Mouse (Mus musculus): ENCODE data around the gene Dhx57. TPM values are rescaled to one million over a fixed set of nuclear protein-coding genes. Genes with fewer than 3 reads are reported as not detected.
A peak's percentile ranks its signal among the peaks of the same experiment; 100 is the strongest.

The Dhx57 gene
- 45.7 and 47.2 TPM in 2 replicates for polyA plus RNA-seq (2015; fragmentation: Nextera tagmentation; extraction: Ambion mirVana)

GRCm38 (mm10) chr17:80290074-80290657 is at the start of gene Dhx57, which contains the start of gene Morn2:
TSS of gene Dhx57 (minus strand) at chr17:80290476.
TSS of gene Morn2 (plus strand) at chr17:80290203.
- H3K36me3 ChIP-seq = no peaks in the 10 kb centered on the region
- H3K4me2 ChIP-seq = peak within 1 kb of the TSS; percentile 67
- WGBS = 1% methylated on average over 35 of the region's 35 CpGs
- H3K4me1 ChIP-seq (replicated peaks) = peaks cover 17% of the 10 kb centered on the region
- peak; percentile 99 for ATAC-seq (ENCODE audit: low read depth)
- H3K9ac ChIP-seq = peak within 1 kb of the TSS; percentile 96
- H3K27me3 ChIP-seq = no peaks in the 10 kb centered on the region
- H3K9me3 ChIP-seq = no peaks in the 10 kb centered on the region
- H3K4me3 ChIP-seq = peak within 1 kb of the TSS; percentile 99
- peak within 1 kb of the TSS; percentile 93 for H3K27ac ChIP-seq (replicated peaks)

- Histone ChIP-seq H3K4me1 (replicated peaks) (no peaks in the 10 kb centered on the region), H3K4me2 (no peak overlapping the region), H3K36me3 (no peaks in the 10 kb centered on the region), H3K9ac (no peak overlapping the region), H3K27ac (replicated peaks) (no peak overlapping the region), H3K9me3 (no peaks in the 10 kb centered on the region), H3K4me3 (no peak overlapping the region), H3K27me3 (no peaks in the 10 kb centered on the region)
- WGBS = 77% methylated on average over 2 of the region's 2 CpGs
- no peak for ATAC-seq (ENCODE audit: low read depth)
These were observed 42.1 kb upstream of the Dhx57 start for GRCm38 (mm10) chr17:80332386-80332785.

GRCm38 (mm10) chr17:80326431-80326830 is 36.2 kb upstream of the Dhx57 start:
- Histone ChIP-seq H3K4me2 (no peak overlapping the region), H3K9ac (no peak overlapping the region), H3K4me3 (no peak overlapping the region), H3K4me1 (replicated peaks) (no peaks in the 10 kb centered on the region), H3K27ac (replicated peaks) (no peak overlapping the region), H3K36me3 (no peaks in the 10 kb centered on the region), H3K27me3 (no peaks in the 10 kb centered on the region), H3K9me3 (no peaks in the 10 kb centered on the region)
- ATAC-seq (ENCODE audit: low read depth) = no peak
- WGBS = 73% methylated on average over 3 of the region's 3 CpGs

GRCm38 (mm10) chr17:80325456-80325855 is 35.2 kb upstream of the Dhx57 start:
- Histone ChIP-seq H3K27me3 (no peaks in the 10 kb centered on the region), H3K27ac (replicated peaks) (no peak overlapping the region), H3K4me2 (no peak overlapping the region), H3K9me3 (no peaks in the 10 kb centered on the region), H3K4me1 (replicated peaks) (no peaks in the 10 kb centered on the region), H3K9ac (no peak overlapping the region), H3K36me3 (no peaks in the 10 kb centered on the region), H3K4me3 (no peak overlapping the region)
- no peak for ATAC-seq (ENCODE audit: low read depth)
- 87% methylated on average over 4 of the region's 5 CpGs for WGBS

GRCm38 (mm10) chr17:80324521-80324920 is 34.2 kb upstream of the Dhx57 start:
- Histone ChIP-seq H3K9me3 (no peaks in the 10 kb centered on the region), H3K4me3 (no peak overlapping the region), H3K27ac (replicated peaks) (no peak overlapping the region), H3K36me3 (no peaks in the 10 kb centered on the region), H3K4me1 (replicated peaks) (no peaks in the 10 kb centered on the region), H3K4me2 (no peak overlapping the region), H3K9ac (no peak overlapping the region), H3K27me3 (no peaks in the 10 kb centered on the region)
- ATAC-seq (ENCODE audit: low read depth) = no peak
- WGBS = 85% methylated on average over 7 of the region's 7 CpGs

- no peak overlapping the region for H3K4me3 ChIP-seq
- no peak overlapping the region for H3K9ac ChIP-seq
- no peaks in the 10 kb centered on the region for H3K9me3 ChIP-seq
- H3K4me1 ChIP-seq (replicated peaks) = no peaks in the 10 kb centered on the region
- H3K27ac ChIP-seq (replicated peaks) = no peak overlapping the region
- H3K4me2 ChIP-seq = no peak overlapping the region
- WGBS = 83% methylated on average over 8 of the region's 8 CpGs
- no peaks in the 10 kb centered on the region for H3K27me3 ChIP-seq
- H3K36me3 ChIP-seq = no peaks in the 10 kb centered on the region
- no peak for ATAC-seq (ENCODE audit: low read depth)
These were observed 33.4 kb upstream of the Dhx57 start for GRCm38 (mm10) chr17:80323658-80324057.

GRCm38 (mm10) chr17:80323015-80323414 is 32.7 kb upstream of the Dhx57 start:
- Histone ChIP-seq H3K9me3 (no peaks in the 10 kb centered on the region), H3K9ac (no peak overlapping the region), H3K4me3 (no peak overlapping the region), H3K4me1 (replicated peaks) (no peaks in the 10 kb centered on the region), H3K4me2 (no peak overlapping the region), H3K27me3 (no peaks in the 10 kb centered on the region), H3K36me3 (no peaks in the 10 kb centered on the region), H3K27ac (replicated peaks) (no peak overlapping the region)
- no peak for ATAC-seq (ENCODE audit: low read depth)
- 82% methylated on average over 4 of the region's 4 CpGs for WGBS

- H3K27ac ChIP-seq (replicated peaks) = no peak overlapping the region
- H3K4me3 ChIP-seq = no peak overlapping the region
- H3K4me1 ChIP-seq (replicated peaks) = no peaks in the 10 kb centered on the region
- no peaks in the 10 kb centered on the region for H3K27me3 ChIP-seq
- no peaks in the 10 kb centered on the region for H3K36me3 ChIP-seq
- no peak overlapping the region for H3K9ac ChIP-seq
- H3K4me2 ChIP-seq = no peak overlapping the region
- H3K9me3 ChIP-seq = no peaks in the 10 kb centered on the region
- no peak for ATAC-seq (ENCODE audit: low read depth)
- WGBS = 90% methylated on average over 6 of the region's 6 CpGs
These were observed 32.0 kb upstream of the Dhx57 start for GRCm38 (mm10) chr17:80322228-80322627.

GRCm38 (mm10) chr17:80312405-80312804 is 22.1 kb upstream of the Dhx57 start:
- Histone ChIP-seq H3K9ac (no peak overlapping the region), H3K36me3 (no peaks in the 10 kb centered on the region), H3K9me3 (no peaks in the 10 kb centered on the region), H3K4me1 (replicated peaks) (peaks cover 12% of the 10 kb centered on the region; the same call in 1 of the 2 replicates), H3K27me3 (no peaks in the 10 kb centered on the region), H3K4me2 (no peak overlapping the region), H3K27ac (replicated peaks) (no peak overlapping the region), H3K4me3 (no peak overlapping the region)
- no peak for ATAC-seq (ENCODE audit: low read depth)
- WGBS = 77% methylated on average over 4 of the region's 4 CpGs

GRCm38 (mm10) chr17:80311761-80312160 is 21.5 kb upstream of the Dhx57 start:
- H3K4me1 ChIP-seq (replicated peaks) = peaks cover 12% of the 10 kb centered on the region; the same call in 1 of the 2 replicates
- H3K9ac ChIP-seq = no peak overlapping the region
- WGBS = 55% methylated on average over 9 of the region's 9 CpGs
- no peak overlapping the region for H3K4me2 ChIP-seq
- ATAC-seq (ENCODE audit: low read depth) = no peak
- H3K9me3 ChIP-seq = no peaks in the 10 kb centered on the region
- H3K27ac ChIP-seq (replicated peaks) = no peak overlapping the region
- H3K4me3 ChIP-seq = no peak overlapping the region
- H3K27me3 ChIP-seq = no peaks in the 10 kb centered on the region
- H3K36me3 ChIP-seq = no peaks in the 10 kb centered on the region

- H3K27me3 ChIP-seq = no peaks in the 10 kb centered on the region
- peaks cover 11% of the 10 kb centered on the region; the same call in 1 of the 2 replicates for H3K4me1 ChIP-seq (replicated peaks)
- no peaks in the 10 kb centered on the region for H3K9me3 ChIP-seq
- no peak for ATAC-seq (ENCODE audit: low read depth)
- no peak within 1 kb of the TSS for H3K4me3 ChIP-seq
- no peak within 1 kb of the TSS for H3K27ac ChIP-seq (replicated peaks)
- no peak within 1 kb of the TSS for H3K9ac ChIP-seq
- 92% methylated on average over 1 of the region's 1 CpGs for WGBS
- no peaks in the 10 kb centered on the region for H3K36me3 ChIP-seq
- no peak within 1 kb of the TSS for H3K4me2 ChIP-seq
These were observed 17.0 kb upstream of the Dhx57 start, which contains the start of gene Arhgef33 for GRCm38 (mm10) chr17:80307251-80307650. TSS of gene Arhgef33 (plus strand) at chr17:80307407.

GRCm38 (mm10) chr17:80298844-80299243 is 8.6 kb upstream of the Dhx57 start:
- Histone ChIP-seq H3K27ac (replicated peaks) (no peak overlapping the region), H3K4me3 (no peak overlapping the region), H3K9me3 (no peaks in the 10 kb centered on the region), H3K27me3 (no peaks in the 10 kb centered on the region), H3K4me2 (no peak overlapping the region), H3K36me3 (no peaks in the 10 kb centered on the region), H3K4me1 (replicated peaks) (no peaks in the 10 kb centered on the region), H3K9ac (no peak overlapping the region)
- 92% methylated on average over 5 of the region's 5 CpGs for WGBS
- no peak for ATAC-seq (ENCODE audit: low read depth)

GRCm38 (mm10) chr17:80295258-80295657 is 5.0 kb upstream of the Dhx57 start:
- Histone ChIP-seq H3K4me3 (no peak overlapping the region), H3K27me3 (no peaks in the 10 kb centered on the region), H3K9me3 (no peaks in the 10 kb centered on the region), H3K36me3 (no peaks in the 10 kb centered on the region), H3K27ac (replicated peaks) (no peak overlapping the region), H3K9ac (no peak overlapping the region), H3K4me2 (no peak overlapping the region), H3K4me1 (replicated peaks) (no peaks in the 10 kb centered on the region)
- no peak for ATAC-seq (ENCODE audit: low read depth)
- WGBS = 92% methylated on average over 5 of the region's 5 CpGs
